Mouse (Mus musculus): ENCODE data around the gene Gm14548. TPM values are rescaled to one million over a fixed set of nuclear protein-coding genes. Genes with fewer than 3 reads are reported as not detected.
"Not testable (repeated sequence)": the region's sequence is repeated elsewhere in the genome, so short reads cannot be mapped to it uniquely, and the experiment has no call there.

The Gm14548 gene
- polyA plus RNA-seq (2012; rRNA removed), result 1.5 and 3.3 TPM in 2 replicates

DNA sequence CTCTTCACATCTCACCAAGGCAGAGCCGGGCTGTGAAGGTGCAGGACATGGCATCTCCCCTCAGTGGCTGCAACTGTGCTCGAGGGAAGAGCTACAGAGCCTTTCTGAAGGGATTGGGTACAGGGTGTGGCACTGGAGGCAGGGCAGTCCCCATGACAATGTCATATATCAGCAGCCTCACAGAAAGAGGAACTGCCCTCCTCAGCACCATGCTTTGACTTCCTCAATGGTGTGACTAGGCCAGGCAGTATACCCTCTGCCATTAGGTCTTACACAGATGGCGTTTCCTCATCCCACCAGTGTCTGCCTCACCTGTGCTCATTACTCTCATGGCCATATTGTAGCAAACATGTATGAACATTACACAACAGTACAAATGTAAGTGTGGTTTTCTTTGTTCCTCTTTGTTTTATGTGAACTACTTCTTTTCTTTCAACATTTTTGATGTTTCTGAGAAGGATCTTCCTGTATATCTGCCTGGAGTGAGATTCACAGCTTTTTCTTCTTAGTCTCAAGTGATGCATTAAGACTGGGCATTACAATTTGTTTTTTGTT is at the start of gene Gm14548:
Gene Gm14548, minus strand, starts transcription at position 85 of the 555 bp plus-strand sequence.
- H3K27me3 ChIP-seq (ENCODE audit: control insufficient read depth, insufficient read depth, low read length); H3K36me3 ChIP-seq (ENCODE audit: control insufficient read depth, insufficient read depth, low read length); H3K4me1 ChIP-seq (replicated peaks; ENCODE audit: control insufficient read depth, insufficient read depth, low read length); H3K4me3 ChIP-seq (ENCODE audit: control insufficient read depth, insufficient read depth, low read length); H3K27ac ChIP-seq (ENCODE audit: control insufficient read depth, insufficient read depth, low read length); DNase-seq: not testable (repeated sequence)
- 7% methylated on average over 3 of the region's 3 CpGs for WGBS

GRCm38 (mm10) chr7:3946117-3946516 is 48.2 kb upstream of the Gm14548 start:
- 80% methylated on average over 4 of the region's 4 CpGs for WGBS

GRCm38 (mm10) chr7:3940915-3941314 is 43.0 kb upstream of the Gm14548 start:
- Histone ChIP-seq H3K27ac (ENCODE audit: control insufficient read depth, insufficient read depth, low read length) (no peak overlapping the region), H3K36me3 (ENCODE audit: control insufficient read depth, insufficient read depth, low read length) (no peaks in the 10 kb centered on the region), H3K4me1 (replicated peaks; ENCODE audit: control insufficient read depth, insufficient read depth, low read length) (no peaks in the 10 kb centered on the region), H3K4me3 (ENCODE audit: control insufficient read depth, insufficient read depth, low read length) (no peak overlapping the region), H3K27me3 (ENCODE audit: control insufficient read depth, insufficient read depth, low read length) (no peaks in the 10 kb centered on the region)
- 7% methylated on average over 3 of the region's 3 CpGs for WGBS
- TF ChIP-seq CTCF (IDR thresholded peaks at IDR 0.05; ENCODE audit: borderline replicate concordance, control insufficient read depth, extremely low read depth, insufficient read depth, low read length, poor library complexity) (no peak), POLR2A (IDR thresholded peaks at IDR 0.05; ENCODE audit: control insufficient read depth, extremely low read depth, insufficient read depth, low read length, poor library complexity) (no peak)
- DNase-seq, result no peak

More at GRCm38 (mm10) chr7:3946117-3946516, 48.2 kb upstream of the Gm14548 start:
- no peak for DNase-seq
- H3K27ac ChIP-seq (ENCODE audit: control insufficient read depth, insufficient read depth, low read length), result no peak overlapping the region
- H3K27me3 ChIP-seq (ENCODE audit: control insufficient read depth, insufficient read depth, low read length), result no peaks in the 10 kb centered on the region
- no peaks in the 10 kb centered on the region for H3K4me1 ChIP-seq (replicated peaks; ENCODE audit: control insufficient read depth, insufficient read depth, low read length)
- H3K4me3 ChIP-seq (ENCODE audit: control insufficient read depth, insufficient read depth, low read length), result no peak overlapping the region
- no peak for TF ChIP-seq POLR2A (IDR thresholded peaks at IDR 0.05; ENCODE audit: control insufficient read depth, extremely low read depth, insufficient read depth, low read length, poor library complexity)
- H3K36me3 ChIP-seq (ENCODE audit: control insufficient read depth, insufficient read depth, low read length), result no peaks in the 10 kb centered on the region

DNA sequence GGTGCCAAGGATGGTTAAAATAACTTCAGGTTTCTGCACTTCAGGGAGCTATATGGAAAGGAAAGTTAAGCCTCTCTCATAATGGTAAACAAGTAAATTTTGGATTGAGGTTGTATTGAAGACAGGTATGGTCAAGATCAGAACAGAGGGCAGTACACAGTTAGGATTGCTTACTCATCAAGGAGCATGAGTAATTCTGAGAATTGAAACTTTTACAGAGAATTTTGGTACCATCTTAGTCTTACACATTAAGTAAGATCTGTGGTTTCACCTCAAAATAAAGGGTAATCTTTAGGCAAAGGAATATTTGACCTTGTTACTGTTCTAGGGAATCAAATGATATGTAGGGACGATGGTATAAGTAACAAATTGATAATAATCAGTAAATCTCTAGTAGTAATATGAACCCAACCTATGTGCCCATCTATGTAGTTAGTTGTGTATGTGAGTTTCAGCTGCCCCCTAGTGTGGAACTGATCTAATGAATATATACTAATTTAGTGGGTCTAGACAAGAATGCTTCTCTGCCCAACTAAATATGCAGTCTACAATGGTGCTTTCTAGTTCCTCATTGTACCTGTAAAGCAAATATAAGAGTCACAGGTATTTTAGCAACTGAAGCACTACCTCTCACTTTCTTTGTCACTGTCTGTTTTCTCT is 42.1 kb upstream of the Gm14548 start:
- H3K36me3 ChIP-seq (ENCODE audit: control insufficient read depth, insufficient read depth, low read length), result no peaks in the 10 kb centered on the region
- no peaks in the 10 kb centered on the region for H3K27me3 ChIP-seq (ENCODE audit: control insufficient read depth, insufficient read depth, low read length)
- H3K4me1 ChIP-seq (replicated peaks; ENCODE audit: control insufficient read depth, insufficient read depth, low read length), result no peaks in the 10 kb centered on the region
- H3K4me3 ChIP-seq (ENCODE audit: control insufficient read depth, insufficient read depth, low read length), result no peak overlapping the region
- no peak for TF ChIP-seq POLR2A (IDR thresholded peaks at IDR 0.05; ENCODE audit: control insufficient read depth, extremely low read depth, insufficient read depth, low read length, poor library complexity)
- no peak for TF ChIP-seq CTCF (IDR thresholded peaks at IDR 0.05; ENCODE audit: borderline replicate concordance, control insufficient read depth, extremely low read depth, insufficient read depth, low read length, poor library complexity)
- no peak overlapping the region for H3K27ac ChIP-seq (ENCODE audit: control insufficient read depth, insufficient read depth, low read length)
- 66% methylated on average over 1 of the region's 1 CpGs for WGBS
- no peak for DNase-seq

GRCm38 (mm10) chr7:3935473-3935872 is 37.6 kb upstream of the Gm14548 start:
- DNase-seq, result not testable (repeated sequence)

GRCm38 (mm10) chr7:3915387-3915786 is 17.5 kb upstream of the Gm14548 start, which contains the start of gene Lilra6:
Gene Lilra6, minus strand, starts transcription at chr7:3915503.
- H3K36me3 ChIP-seq (ENCODE audit: control insufficient read depth, insufficient read depth, low read length); H3K27ac ChIP-seq (ENCODE audit: control insufficient read depth, insufficient read depth, low read length); DNase-seq; H3K4me3 ChIP-seq (ENCODE audit: control insufficient read depth, insufficient read depth, low read length); H3K27me3 ChIP-seq (ENCODE audit: control insufficient read depth, insufficient read depth, low read length); H3K4me1 ChIP-seq (replicated peaks; ENCODE audit: control insufficient read depth, insufficient read depth, low read length): not testable (repeated sequence)
- WGBS, result 13% methylated on average over 2 of the region's 2 CpGs

More at GRCm38 (mm10) chr7:3935473-3935872, 37.6 kb upstream of the Gm14548 start:
- H3K4me3 ChIP-seq (ENCODE audit: control insufficient read depth, insufficient read depth, low read length); H3K36me3 ChIP-seq (ENCODE audit: control insufficient read depth, insufficient read depth, low read length); H3K4me1 ChIP-seq (replicated peaks; ENCODE audit: control insufficient read depth, insufficient read depth, low read length); H3K27ac ChIP-seq (ENCODE audit: control insufficient read depth, insufficient read depth, low read length); H3K27me3 ChIP-seq (ENCODE audit: control insufficient read depth, insufficient read depth, low read length): not testable (repeated sequence)

GRCm38 (mm10) chr7:3903704-3904103 is 5.8 kb upstream of the Gm14548 start:
- TF ChIP-seq POLR2A (IDR thresholded peaks at IDR 0.05; ENCODE audit: control insufficient read depth, extremely low read depth, insufficient read depth, low read length, poor library complexity) (no peak), CTCF (IDR thresholded peaks at IDR 0.05; ENCODE audit: borderline replicate concordance, control insufficient read depth, extremely low read depth, insufficient read depth, low read length, poor library complexity) (no peak)
- WGBS, result 3% methylated on average over 1 of the region's 1 CpGs
- Histone ChIP-seq H3K27me3 (ENCODE audit: control insufficient read depth, insufficient read depth, low read length) (no peaks in the 10 kb centered on the region), H3K4me3 (ENCODE audit: control insufficient read depth, insufficient read depth, low read length) (no peak overlapping the region), H3K36me3 (ENCODE audit: control insufficient read depth, insufficient read depth, low read length) (no peaks in the 10 kb centered on the region), H3K27ac (ENCODE audit: control insufficient read depth, insufficient read depth, low read length) (no peak overlapping the region), H3K4me1 (replicated peaks; ENCODE audit: control insufficient read depth, insufficient read depth, low read length) (no peaks in the 10 kb centered on the region)
- no peak for DNase-seq

- H3K4me3 ChIP-seq (ENCODE audit: control insufficient read depth, insufficient read depth, low read length); H3K27me3 ChIP-seq (ENCODE audit: control insufficient read depth, insufficient read depth, low read length); H3K36me3 ChIP-seq (ENCODE audit: control insufficient read depth, insufficient read depth, low read length); H3K27ac ChIP-seq (ENCODE audit: control insufficient read depth, insufficient read depth, low read length); H3K4me1 ChIP-seq (replicated peaks; ENCODE audit: control insufficient read depth, insufficient read depth, low read length); DNase-seq: not testable (repeated sequence)
- no CpG with 5 or more reads among the region's 1 CpGs for WGBS
These were observed 22.9 kb downstream of the Gm14548 start for GRCm38 (mm10) chr7:3875032-3875431.

DNA sequence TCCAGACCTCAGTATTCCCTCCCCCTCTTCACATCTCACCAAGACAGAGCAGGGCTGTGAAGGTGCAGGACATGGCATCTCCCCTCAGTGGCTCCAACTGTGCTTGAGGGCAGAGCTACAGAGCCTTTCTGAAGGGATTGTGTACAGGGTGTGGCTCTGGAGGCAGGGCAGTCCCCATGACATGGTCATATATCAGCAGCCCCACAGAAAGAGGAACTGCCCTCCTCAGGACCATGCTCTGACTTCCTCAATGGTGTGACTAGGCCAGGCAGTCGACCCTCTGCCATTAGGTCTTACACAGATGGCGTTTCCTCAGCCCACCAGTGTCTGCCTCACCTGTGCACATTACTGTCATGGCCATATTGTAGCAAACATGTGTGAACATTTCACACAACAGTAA is 53.0 kb downstream of the Gm14548 start, which contains the start of gene Pira2:
Gene Pira2, minus strand, starts transcription at position 101 of the 400 bp plus-strand sequence.
- WGBS, result no CpG with 5 or more reads among the region's 2 CpGs
- H3K4me1 ChIP-seq (replicated peaks; ENCODE audit: control insufficient read depth, insufficient read depth, low read length); H3K27me3 ChIP-seq (ENCODE audit: control insufficient read depth, insufficient read depth, low read length); H3K36me3 ChIP-seq (ENCODE audit: control insufficient read depth, insufficient read depth, low read length); DNase-seq; H3K27ac ChIP-seq (ENCODE audit: control insufficient read depth, insufficient read depth, low read length); H3K4me3 ChIP-seq (ENCODE audit: control insufficient read depth, insufficient read depth, low read length): not testable (repeated sequence)

DNA sequence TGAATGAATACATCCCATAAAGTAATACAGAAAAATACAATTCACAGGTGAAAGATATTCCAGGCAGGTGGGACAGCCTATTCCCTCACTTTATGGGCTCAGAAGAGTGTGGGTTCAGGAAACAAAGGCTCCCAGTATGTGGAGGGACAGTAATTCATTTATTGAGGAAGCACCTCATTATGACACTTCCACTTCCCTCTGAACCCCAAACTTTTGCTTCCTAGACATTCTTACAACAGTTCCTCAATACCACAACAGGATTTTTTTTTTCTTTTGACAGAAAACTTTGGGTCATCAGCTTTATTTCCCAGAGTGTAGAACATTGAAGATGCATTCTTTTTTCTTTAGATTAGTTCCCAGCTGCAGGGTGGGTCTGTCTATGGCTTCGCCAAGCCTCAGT is 60.1 kb downstream of the Gm14548 start:
- no CpG with 5 or more reads among the region's 1 CpGs for WGBS
- not testable (repeated sequence) for H3K27me3 ChIP-seq (ENCODE audit: control insufficient read depth, insufficient read depth, low read length); H3K4me3 ChIP-seq (ENCODE audit: control insufficient read depth, insufficient read depth, low read length)

More for the DNA sequence above, 60.1 kb downstream of the Gm14548 start:
- not testable (repeated sequence) for H3K4me1 ChIP-seq (replicated peaks; ENCODE audit: control insufficient read depth, insufficient read depth, low read length); H3K36me3 ChIP-seq (ENCODE audit: control insufficient read depth, insufficient read depth, low read length); H3K27ac ChIP-seq (ENCODE audit: control insufficient read depth, insufficient read depth, low read length); DNase-seq
